Mouse (Mus musculus) heart, postnatal 0 days (tissue): ENCODE results near the gene Vwa5b1.

Experiments
- CTCF ChIP-seq: IDR thresholded peaks from 2 replicates; pipeline ENCODE4 v1.5.1; 2016; ENCODE audit warnings: antibody characterized with exemption, control low read depth, low read depth
- EP300 ChIP-seq: IDR thresholded peaks from 2 replicates; pipeline ENCODE4 v1.6.1; 2016; ENCODE audit warnings: antibody characterized with exemption, low read depth

GRCm38 (mm10) chr4:138574800-138575606, 60.7 kb downstream of the Vwa5b1 start:
- TF ChIP-seq CTCF = no peak
- TF ChIP-seq EP300 = no peak
